Mouse (Mus musculus) frontal cortex, adult (tissue): ENCODE data around the gene Zfp706.
A peak's percentile ranks its signal among the peaks of the same experiment; 100 is the strongest.
"Not testable (repeated sequence)": the region's sequence is repeated elsewhere in the genome, so short reads cannot be mapped to it uniquely, and the experiment has no call there.

Source experiments
- ATAC-seq: cut with Nextera tagmentation; 2 replicates; pipeline ENCODE4 v1.9.2; 2017; ENCODE audit warnings: mild to moderate bottlenecking, moderate library complexity, mixed read lengths; ENCODE audit not compliant: low TSS enrichment

Zfp706 gene

GRCm38 (mm10) chr15:37008546-37008945 is 973 bp upstream of the Zfp706 start:
- no peak for ATAC-seq

- ATAC-seq, result no peak
Observed at GRCm38 (mm10) chr15:37007959-37008419, 416 bp upstream of the Zfp706 start.

DNA sequence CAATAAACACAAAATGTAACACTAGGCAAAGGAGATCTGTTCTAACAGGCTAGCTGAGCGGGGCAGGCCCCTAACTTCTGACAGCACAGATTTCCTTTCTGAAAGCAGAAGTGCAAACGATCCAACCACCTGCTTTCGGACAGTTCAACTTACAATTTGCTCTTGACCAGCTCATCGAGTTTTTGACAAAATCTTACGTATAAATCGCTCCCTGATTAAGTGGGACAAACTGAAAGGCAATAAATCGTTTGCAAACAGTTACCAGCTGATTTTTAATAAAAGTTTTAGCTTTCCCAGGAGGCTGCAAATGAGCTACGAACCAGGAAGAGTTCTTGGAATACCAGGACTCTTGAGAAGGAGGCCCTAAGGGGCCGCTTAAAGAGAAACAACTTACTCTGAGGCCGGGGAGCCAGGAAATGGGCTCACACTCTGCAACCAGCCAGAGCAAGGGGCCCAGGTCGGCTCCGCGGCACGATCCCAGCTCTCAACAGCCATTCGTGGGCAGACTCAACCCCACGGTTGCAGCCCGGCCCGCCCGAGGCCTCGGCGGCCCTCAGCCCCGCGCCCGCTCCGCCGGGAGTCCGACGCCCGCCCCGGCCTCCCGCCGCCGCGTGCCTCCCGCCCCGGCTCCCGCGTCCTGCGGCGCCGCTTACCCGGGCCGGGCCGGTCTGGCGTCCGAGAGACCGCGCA is 953 bp downstream of the Zfp706 start:
- ATAC-seq, result no peak; the same call in 1 of the 2 replicates

GRCm38 (mm10) chr15:37005793-37006474 is 1.6 kb downstream of the Zfp706 start:
- no peak for ATAC-seq

DNA sequence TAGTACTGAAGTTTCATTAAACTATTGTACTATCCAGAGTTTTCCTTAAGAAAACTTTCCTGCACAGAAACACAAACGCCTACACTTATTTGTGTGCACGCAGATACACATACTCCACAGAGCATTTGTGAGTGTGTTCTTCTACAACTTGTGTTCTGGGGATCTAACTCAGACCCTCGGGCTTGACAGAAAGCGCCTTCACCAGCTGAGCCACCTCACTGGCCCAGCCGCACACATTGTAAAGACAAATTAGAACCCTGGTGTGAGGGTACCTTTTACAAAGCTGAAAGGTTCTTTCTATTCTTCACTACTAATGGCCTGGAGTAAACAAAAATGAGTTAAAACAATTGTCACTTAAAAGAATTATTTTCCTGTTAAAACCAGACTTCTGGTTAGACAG is 2.7 kb downstream of the Zfp706 start:
- no peak for ATAC-seq

- ATAC-seq, result no peak
Observed at GRCm38 (mm10) chr15:37002276-37002675, 5.3 kb downstream of the Zfp706 start.

GRCm38 (mm10) chr15:36999602-37000001 is 8.0 kb downstream of the Zfp706 start:
- ATAC-seq, result not testable (repeated sequence)

DNA sequence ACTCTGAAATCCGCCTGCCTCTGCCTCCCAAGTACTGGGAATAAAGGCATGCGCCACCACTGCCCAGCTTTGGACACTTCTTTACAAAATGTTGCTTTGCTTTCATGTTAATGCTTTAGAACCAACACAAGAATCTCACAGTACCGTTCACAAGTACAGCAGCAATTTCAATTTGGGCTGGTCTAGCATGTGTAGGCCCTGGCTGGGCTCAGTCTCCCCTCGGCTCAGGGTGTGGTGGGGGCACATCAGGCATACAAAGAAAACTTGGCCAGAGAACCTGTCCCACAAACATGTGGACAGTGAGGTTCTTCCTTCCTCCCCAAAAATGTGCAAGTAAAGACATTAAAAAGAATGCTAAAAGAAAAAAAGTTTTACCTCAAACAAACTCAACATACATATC is 12.4 kb downstream of the Zfp706 start:
- no peak for ATAC-seq

DNA sequence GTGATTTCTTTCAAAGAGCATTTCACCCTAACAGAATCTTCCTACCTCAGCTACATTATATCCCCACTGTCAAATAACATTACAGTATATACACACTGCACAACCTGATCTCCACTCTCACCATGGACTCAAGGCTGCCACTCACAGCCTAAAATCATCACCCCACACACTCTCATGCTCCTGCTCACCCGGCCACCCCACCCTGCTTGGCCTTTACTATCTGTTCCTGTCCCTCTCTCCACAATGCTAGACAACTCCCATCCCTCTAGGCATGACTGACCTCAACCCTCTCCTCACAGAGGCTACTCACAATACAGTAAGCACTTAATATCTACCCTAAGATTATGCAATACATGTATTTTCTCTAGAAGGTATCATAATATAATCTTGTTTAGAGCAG is 12.9 kb downstream of the Zfp706 start:
- no peak for ATAC-seq

GRCm38 (mm10) chr15:36993435-36994178 is 14.0 kb downstream of the Zfp706 start:
- ATAC-seq, result no peak

- ATAC-seq, result no peak
Observed at GRCm38 (mm10) chr15:36991353-36991752, 16.2 kb downstream of the Zfp706 start.

DNA sequence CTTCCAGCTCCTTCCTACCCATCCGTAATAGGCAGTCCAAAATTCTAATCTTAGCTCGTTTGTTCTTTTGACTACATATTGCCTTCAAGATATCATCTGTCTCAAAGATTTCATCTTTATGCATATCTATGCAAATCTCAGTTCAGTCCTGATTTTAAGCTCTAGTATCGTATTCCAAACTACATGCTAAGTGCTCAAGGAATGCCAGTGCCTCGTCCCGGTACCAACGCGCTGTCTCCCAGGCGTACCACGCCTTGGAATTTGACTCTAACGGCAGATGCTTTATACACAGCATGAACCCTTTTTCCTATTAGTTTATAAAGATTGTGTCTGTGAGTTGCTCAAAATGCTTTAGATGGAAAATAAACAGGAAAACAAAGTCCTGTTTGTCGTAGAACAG is 17.7 kb downstream of the Zfp706 start:
- ATAC-seq, result peak; percentile 20; the same call in 1 of the 2 replicates

DNA sequence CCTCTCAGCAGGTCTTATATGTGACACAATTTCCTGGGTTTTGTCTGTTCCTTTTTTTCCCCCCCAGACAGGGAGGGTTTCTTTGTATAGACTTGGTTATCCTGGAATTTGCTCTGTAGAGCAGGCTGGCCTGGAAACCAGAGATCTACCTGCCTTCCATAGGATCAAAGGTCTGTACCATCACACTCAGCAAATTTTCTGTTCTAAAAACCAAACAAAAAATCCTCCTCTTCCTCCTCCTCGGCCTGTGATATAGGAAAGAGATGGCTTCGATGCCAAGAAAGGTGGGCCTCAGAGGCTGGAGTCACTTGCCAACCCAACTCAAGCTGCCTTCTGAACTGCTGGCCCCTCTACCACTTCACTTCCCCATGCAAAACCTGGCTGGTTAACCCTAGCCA is 18.9 kb downstream of the Zfp706 start:
- ATAC-seq, result no peak

GRCm38 (mm10) chr15:36987976-36988717 is 19.4 kb downstream of the Zfp706 start:
- ATAC-seq, result no peak

GRCm38 (mm10) chr15:36987211-36987877 is 20.2 kb downstream of the Zfp706 start:
- ATAC-seq, result peak; percentile 78

GRCm38 (mm10) chr15:36985567-36985925 is 22.0 kb downstream of the Zfp706 start:
- ATAC-seq, result no peak

GRCm38 (mm10) chr15:36984921-36985566 is 22.5 kb downstream of the Zfp706 start:
- no peak for ATAC-seq

DNA sequence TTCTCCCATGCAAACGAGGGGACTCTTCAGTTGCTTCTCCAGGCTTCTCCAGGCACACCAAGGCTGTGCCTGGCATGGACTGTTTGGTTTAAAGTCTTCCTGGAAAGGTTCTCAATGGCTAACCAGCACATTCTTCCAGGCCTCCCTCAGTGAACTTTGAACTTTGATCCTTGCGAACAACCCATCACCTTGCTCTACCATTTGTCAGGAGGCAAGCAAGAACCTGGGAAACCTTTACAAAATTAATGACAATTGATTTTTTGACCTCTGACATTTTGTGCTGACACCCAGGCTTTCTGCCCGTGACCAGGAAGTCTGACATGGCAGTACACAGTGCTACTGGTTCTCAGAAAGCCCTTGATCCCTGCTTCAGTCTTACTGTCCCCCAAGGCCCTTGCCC is 24.1 kb downstream of the Zfp706 start:
- no peak for ATAC-seq

DNA sequence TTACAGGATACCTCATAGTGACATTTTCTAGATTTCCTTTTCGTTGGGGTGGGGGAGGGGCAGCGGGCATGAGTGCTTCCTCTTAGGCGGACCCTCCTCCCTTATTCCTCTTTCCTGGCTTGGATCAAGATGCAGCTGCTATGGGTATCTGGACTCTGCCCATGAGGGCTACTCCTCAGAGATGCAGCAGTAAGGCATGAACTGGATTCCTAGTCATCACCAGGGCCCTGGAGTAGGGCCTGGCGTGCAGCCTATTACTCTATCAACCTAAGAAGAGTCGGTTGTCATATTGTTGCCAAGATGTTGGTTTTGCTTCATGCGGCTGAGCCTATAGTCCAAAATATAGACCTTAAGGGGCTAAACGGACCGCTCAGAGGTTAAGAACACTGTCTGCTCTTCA is 27.3 kb downstream of the Zfp706 start:
- ATAC-seq, result no peak

GRCm38 (mm10) chr15:36979488-36980201 is 27.9 kb downstream of the Zfp706 start:
- peak; percentile 77 for ATAC-seq
